Mouse (Mus musculus): ENCODE data around the gene Max. TPM values are rescaled to one million over a fixed set of nuclear protein-coding genes. Genes with fewer than 3 reads are reported as not detected.

The Max gene
- total and polyA plus RNA-seq, 3 experiments = 48.2 to 356 (median 164) TPM

DNA sequence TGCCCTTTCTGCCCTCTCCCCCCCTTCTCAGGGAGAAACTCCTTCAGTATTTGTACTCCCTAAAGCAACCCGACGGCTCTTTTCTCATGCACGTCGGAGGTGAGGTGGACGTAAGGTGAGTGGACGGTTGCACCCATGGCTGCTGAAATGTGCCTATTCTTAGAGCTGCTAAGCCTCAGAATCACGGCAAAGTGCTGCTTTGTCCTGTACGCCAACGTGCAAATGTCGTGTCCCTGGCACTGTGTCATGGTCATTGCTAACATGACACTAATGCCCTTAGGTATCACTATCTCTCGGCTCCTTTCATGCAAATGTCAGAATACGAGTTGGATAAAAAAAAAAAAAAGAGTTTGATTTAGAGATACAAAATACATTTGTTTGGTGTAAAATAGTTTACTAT lies 74.1 kb downstream of the Max start:
- H3K4me3 ChIP-seq (ENCODE audit: control insufficient read depth in 1 of 2, insufficient read depth in 1 of 2, low read depth in 2 of 2, low read length in 2 of 2) = no peak overlapping the region
- H3K9me3 ChIP-seq (replicated peaks; ENCODE audit: insufficient read depth, low read length) = no peaks in the 10 kb centered on the region
- peaks cover 0 to 8% of the 10 kb centered on the region in 2 experiments; a peak in 1 of 4 replicates for H3K4me1 ChIP-seq (ENCODE audit: control insufficient read depth in 1 of 2, insufficient read depth in 2 of 2, low read length in 2 of 2)
- peaks cover 0 to 3% of the 10 kb centered on the region in 2 experiments; a peak in 3 of 4 replicates for H3K36me3 ChIP-seq (ENCODE audit: control insufficient read depth in 1 of 2, insufficient read depth in 2 of 2, low read length in 2 of 2)
- H3K9ac ChIP-seq (ENCODE audit: control insufficient read depth, low read depth, low read length, poor library complexity, severe bottlenecking) = no peak overlapping the region
- H3K27me3 ChIP-seq (ENCODE audit: control insufficient read depth in 1 of 2, insufficient read depth in 2 of 2, low read length in 2 of 2) = no peaks in the 10 kb centered on the region
- DNase-seq (ENCODE audit: low read depth, low spot score) = no peak
- no peak for TF ChIP-seq MYB (IDR thresholded peaks at IDR 0.05; ENCODE audit: low read depth, low read length)
- TF ChIP-seq TBP (IDR thresholded peaks at IDR 0.05; ENCODE audit: low read depth, low read length) = no peak
- TF ChIP-seq KAT2A (conservative IDR thresholded peaks at IDR 0.05; ENCODE audit: low read depth, low read length) = no peak
- TF ChIP-seq RAD21 (IDR thresholded peaks at IDR 0.05; ENCODE audit: low read depth, low read length) = no peak
- no peak for TF ChIP-seq MAZ (IDR thresholded peaks at IDR 0.05; ENCODE audit: low read depth, low read length)
- no peak for TF ChIP-seq MAX (IDR thresholded peaks at IDR 0.05; ENCODE audit: low read length)
- no peaks in the 10 kb centered on the region for H3K79me2 ChIP-seq (ENCODE audit: control insufficient read depth, insufficient read depth, low read length, poor library complexity)
- no peak overlapping the region for H3K27ac ChIP-seq (ENCODE audit: control insufficient read depth, low read depth, low read length)

Other genes with a start within 250 kb of the Max start
- 180 and 186 TPM in 2 replicates for gene Churc1, start 196.7 kb downstream of the Max start, total RNA-seq (2012; rRNA removed)
- 10 to 100 TPM in 1 of 2 experiments, not detected in 1; 74.9 TPM for gene Churc1, start 196.7 kb downstream of the Max start, polyA plus RNA-seq (2012; ENCODE audit: insufficient read depth in 1 of 2, insufficient read length in 2 of 2, low read depth in 1 of 2, low replicate concordance in 2 of 2, missing spikeins in 1 of 2)
- 9.6 and 11.7 TPM in 2 replicates for gene Fntb, start 196.6 kb downstream of the Max start, total RNA-seq (2012; rRNA removed)
- 10 to 100 TPM in 1 of 2 experiments, not detected in 1; 28.5 TPM for gene Fntb, start 196.6 kb downstream of the Max start, polyA plus RNA-seq (2012; ENCODE audit: insufficient read depth in 1 of 2, insufficient read length in 2 of 2, low read depth in 1 of 2, low replicate concordance in 2 of 2, missing spikeins in 1 of 2)
- not detected in 2 replicates for gene Gpx2, start 166.6 kb downstream of the Max start, total RNA-seq (2012; rRNA removed)
- gene Gpx2, start 166.6 kb downstream of the Max start, polyA plus RNA-seq (2012; ENCODE audit: insufficient read depth in 1 of 2, insufficient read length in 2 of 2, low read depth in 1 of 2, low replicate concordance in 2 of 2, missing spikeins in 1 of 2) = not detected
- 2.7 and 3.4 TPM in 2 replicates for gene Rab15, start 139.3 kb downstream of the Max start, total RNA-seq (2012; rRNA removed)
- gene Rab15, start 139.3 kb downstream of the Max start, polyA plus RNA-seq (2012; ENCODE audit: insufficient read depth in 1 of 2, insufficient read length in 2 of 2, low read depth in 1 of 2, low replicate concordance in 2 of 2, missing spikeins in 1 of 2) = 10 to 100 TPM in 1 of 2 experiments, not detected in 1; 22.7 TPM

All from MEL (cell line).